Mouse (Mus musculus): ENCODE results near the gene Rsrp1. TPM values are rescaled to one million over a fixed set of nuclear protein-coding genes. Genes with fewer than 3 reads are reported as not detected.

The Rsrp1 gene
- total and polyA plus RNA-seq, 2 experiments = 200 to 403 TPM

- Histone ChIP-seq H3K4me3 (ENCODE audit: insufficient read depth, low read depth, low read length) (no peak overlapping the region), H3K36me3 (ENCODE audit: control insufficient read depth, insufficient read depth, low read length) (peaks cover 41% of the 10 kb centered on the region), H3K27me3 (ENCODE audit: control insufficient read depth, insufficient read depth, low read length) (no peaks in the 10 kb centered on the region), H3K4me1 (ENCODE audit: control insufficient read depth, insufficient read depth, low read length) (peaks cover 7% of the 10 kb centered on the region; the same call in 1 of the 2 replicates), H3K9ac (ENCODE audit: low read depth, low read length) (no peak overlapping the region), H3K27ac (replicated peaks; ENCODE audit: insufficient read depth, low read depth, low read length) (no peak overlapping the region; the same call in 1 of the 2 replicates), H3K79me2 (ENCODE audit: control insufficient read depth, insufficient read depth, low read length) (peaks cover 7% of the 10 kb centered on the region; the same call in 1 of the 2 replicates)
- DNase-seq (ENCODE audit: extremely low read depth, low read depth, low spot score) = peak; percentile 66
- 59% methylated on average over 4 of the region's 4 CpGs for WGBS
- TF ChIP-seq CTCF (IDR thresholded peaks at IDR 0.05; ENCODE audit: low read depth, low read length) (no peak), POLR2A (IDR thresholded peaks at IDR 0.05; ENCODE audit: extremely low read depth, insufficient read depth, low read length) (no peak)
Measured at GRCm38 (mm10) chr4:134929536-134929935, 6.1 kb downstream of the Rsrp1 start.

- peaks cover 7% of the 10 kb centered on the region; the same call in 1 of the 2 replicates for H3K4me1 ChIP-seq (ENCODE audit: control insufficient read depth, insufficient read depth, low read length)
- peak; percentile 44 for DNase-seq (ENCODE audit: extremely low read depth, low read depth, low spot score)
- peaks cover 7% of the 10 kb centered on the region; the same call in 1 of the 2 replicates for H3K79me2 ChIP-seq (ENCODE audit: control insufficient read depth, insufficient read depth, low read length)
- H3K9ac ChIP-seq (ENCODE audit: low read depth, low read length) = peak overlapping the region; percentile 10; the same call in 1 of the 2 replicates
- H3K4me3 ChIP-seq (ENCODE audit: insufficient read depth, low read depth, low read length) = peak overlapping the region; percentile 31; the same call in 1 of the 2 replicates
- H3K36me3 ChIP-seq (ENCODE audit: control insufficient read depth, insufficient read depth, low read length) = peaks cover 41% of the 10 kb centered on the region
- WGBS = 19% methylated on average over 9 of the region's 9 CpGs
- H3K27ac ChIP-seq (replicated peaks; ENCODE audit: insufficient read depth, low read depth, low read length) = peak overlapping the region; percentile 27
- TF ChIP-seq CTCF (IDR thresholded peaks at IDR 0.05; ENCODE audit: low read depth, low read length) (no peak), POLR2A (IDR thresholded peaks at IDR 0.05; ENCODE audit: extremely low read depth, insufficient read depth, low read length) (no peak)
- H3K27me3 ChIP-seq (ENCODE audit: control insufficient read depth, insufficient read depth, low read length) = no peaks in the 10 kb centered on the region
Measured at GRCm38 (mm10) chr4:134930190-134930589, 6.8 kb downstream of the Rsrp1 start.

- peak; percentile 87 for DNase-seq (ENCODE audit: extremely low read depth, low read depth, low spot score)
- Histone ChIP-seq H3K36me3 (ENCODE audit: control insufficient read depth, insufficient read depth, low read length) (peaks cover 41% of the 10 kb centered on the region), H3K9ac (ENCODE audit: low read depth, low read length) (peak within 1 kb of the TSS; percentile 95), H3K27me3 (ENCODE audit: control insufficient read depth, insufficient read depth, low read length) (no peaks in the 10 kb centered on the region), H3K4me3 (ENCODE audit: insufficient read depth, low read depth, low read length) (peak within 1 kb of the TSS; percentile 89), H3K27ac (replicated peaks; ENCODE audit: insufficient read depth, low read depth, low read length) (peak within 1 kb of the TSS; percentile 77), H3K4me1 (ENCODE audit: control insufficient read depth, insufficient read depth, low read length) (peaks cover 6% of the 10 kb centered on the region; the same call in 1 of the 2 replicates), H3K79me2 (ENCODE audit: control insufficient read depth, insufficient read depth, low read length) (peaks cover 7% of the 10 kb centered on the region; the same call in 1 of the 2 replicates)
- WGBS = under 1% methylated on average over 68 of the region's 68 CpGs
- TF ChIP-seq POLR2A (IDR thresholded peaks at IDR 0.05; ENCODE audit: extremely low read depth, insufficient read depth, low read length) (0 out of 2 replicates have a peak, but pooled peaks have one; percentile 39), CTCF (IDR thresholded peaks at IDR 0.05; ENCODE audit: low read depth, low read length) (no peak)
Measured at GRCm38 (mm10) chr4:134930684-134931481, 7.5 kb downstream of the Rsrp1 start, which contains the start of gene Syf2. Syf2 (plus strand) TSS chr4:134930898.

GRCm38 (mm10) chr4:134937240-134938176 is 14.1 kb downstream of the Rsrp1 start:
- WGBS = 45% methylated on average over 17 of the region's 17 CpGs
- Histone ChIP-seq H3K79me2 (ENCODE audit: control insufficient read depth, insufficient read depth, low read length) (0 out of 2 replicates have a peak, but pooled peaks cover 3% of the 10 kb centered on the region), H3K4me3 (ENCODE audit: insufficient read depth, low read depth, low read length) (no peak overlapping the region), H3K27ac (replicated peaks; ENCODE audit: insufficient read depth, low read depth, low read length) (no peak overlapping the region), H3K9ac (ENCODE audit: low read depth, low read length) (no peak overlapping the region), H3K36me3 (ENCODE audit: control insufficient read depth, insufficient read depth, low read length) (peaks cover 30% of the 10 kb centered on the region), H3K4me1 (ENCODE audit: control insufficient read depth, insufficient read depth, low read length) (no peaks in the 10 kb centered on the region), H3K27me3 (ENCODE audit: control insufficient read depth, insufficient read depth, low read length) (no peaks in the 10 kb centered on the region)
- peak; percentile 49 for DNase-seq (ENCODE audit: extremely low read depth, low read depth, low spot score)
- TF ChIP-seq CTCF (IDR thresholded peaks at IDR 0.05; ENCODE audit: low read depth, low read length) = no peak
- TF ChIP-seq POLR2A (IDR thresholded peaks at IDR 0.05; ENCODE audit: extremely low read depth, insufficient read depth, low read length) = no peak

- H3K4me1 ChIP-seq (ENCODE audit: control insufficient read depth, insufficient read depth, low read length) = no peaks in the 10 kb centered on the region
- 72% methylated on average over 9 of the region's 9 CpGs for WGBS
- no peak overlapping the region for H3K27ac ChIP-seq (replicated peaks; ENCODE audit: insufficient read depth, low read depth, low read length)
- no peak overlapping the region for H3K4me3 ChIP-seq (ENCODE audit: insufficient read depth, low read depth, low read length)
- no peak overlapping the region for H3K9ac ChIP-seq (ENCODE audit: low read depth, low read length)
- peaks cover 22% of the 10 kb centered on the region for H3K36me3 ChIP-seq (ENCODE audit: control insufficient read depth, insufficient read depth, low read length)
- TF ChIP-seq CTCF (IDR thresholded peaks at IDR 0.05; ENCODE audit: low read depth, low read length) (no peak), POLR2A (IDR thresholded peaks at IDR 0.05; ENCODE audit: extremely low read depth, insufficient read depth, low read length) (no peak)
- no peaks in the 10 kb centered on the region for H3K79me2 ChIP-seq (ENCODE audit: control insufficient read depth, insufficient read depth, low read length)
- DNase-seq (ENCODE audit: extremely low read depth, low read depth, low spot score) = no peak
- no peaks in the 10 kb centered on the region for H3K27me3 ChIP-seq (ENCODE audit: control insufficient read depth, insufficient read depth, low read length)
Measured at GRCm38 (mm10) chr4:134939900-134940299, 16.5 kb downstream of the Rsrp1 start.
